Mouse (Mus musculus): Measurements from ENCODE around the gene Sbk1. TPM values are rescaled to one million over a fixed set of nuclear protein-coding genes. Genes with fewer than 3 reads are reported as not detected.

Sbk1 gene
- 111 and 117 TPM in 2 replicates for polyA plus RNA-seq (2014; fragmentation: Nextera tagmentation; extraction: Ambion mirVana)

- H3K4me2 ChIP-seq (ENCODE audit: low read depth, severe bottlenecking) = peak within 1 kb of the TSS; percentile 90
- H3K36me3 ChIP-seq (ENCODE audit: control insufficient read depth, insufficient read depth, low read length) = no peaks in the 10 kb centered on the region; the same call in 1 of the 2 replicates
- DNase-seq (ENCODE audit: low spot score) = peak; percentile 94
- peak within 1 kb of the TSS; percentile 95 for H3K4me3 ChIP-seq (ENCODE audit: low read depth, low read length)
- peaks cover 24% of the 10 kb centered on the region for H3K4me1 ChIP-seq (ENCODE audit: control insufficient read depth, insufficient read depth, low read length)
- WGBS = under 1% methylated on average over 77 of the region's 85 CpGs
- peak within 1 kb of the TSS; percentile 95 for H3K27ac ChIP-seq (replicated peaks; ENCODE audit: low read depth, low read length)
- H3K27me3 ChIP-seq (ENCODE audit: control insufficient read depth, insufficient read depth, low read length) = no peaks in the 10 kb centered on the region
- H3K9ac ChIP-seq (ENCODE audit: low read length) = peak within 1 kb of the TSS; percentile 99
- ATAC-seq (ENCODE audit: insufficient number of reproducible peaks, low FRiP score, low TSS enrichment, low read depth) = peak; percentile 93
- H3K9me3 ChIP-seq (ENCODE audit: control insufficient read depth, low read length) = no peaks in the 10 kb centered on the region
Observed at GRCm38 (mm10) chr7:126271712-126272683, at the start of gene Sbk1. TSS of gene Sbk1 (plus strand) at chr7:126272619.

DNA sequence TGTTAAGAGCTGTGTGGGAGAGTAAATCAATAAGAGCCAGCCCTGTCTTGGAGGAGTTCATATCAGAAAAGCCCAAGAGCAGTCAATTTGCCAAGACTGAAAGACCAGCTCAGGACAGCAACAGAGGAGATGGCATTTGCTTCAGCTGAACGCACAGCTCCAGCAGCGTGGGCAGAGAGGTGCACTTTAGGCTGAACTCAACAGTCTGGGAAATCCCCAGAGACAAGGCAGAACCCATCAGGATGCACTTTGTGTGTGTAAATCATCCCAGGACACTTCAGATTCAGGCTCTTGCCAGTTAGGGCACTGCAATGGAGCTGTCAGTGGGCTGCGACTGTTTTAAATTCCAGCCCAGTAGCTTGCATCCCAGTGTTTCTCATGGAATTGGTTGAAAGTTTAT, 49.7 kb upstream of the Sbk1 start:
- ATAC-seq (ENCODE audit: insufficient number of reproducible peaks, low FRiP score, low TSS enrichment, low read depth) = no peak
- Histone ChIP-seq H3K36me3 (ENCODE audit: control insufficient read depth, insufficient read depth, low read length) (no peaks in the 10 kb centered on the region), H3K27me3 (ENCODE audit: control insufficient read depth, insufficient read depth, low read length) (no peaks in the 10 kb centered on the region), H3K9ac (ENCODE audit: low read length) (no peak overlapping the region), H3K4me3 (ENCODE audit: low read depth, low read length) (no peak overlapping the region), H3K27ac (replicated peaks; ENCODE audit: low read depth, low read length) (no peak overlapping the region), H3K9me3 (ENCODE audit: control insufficient read depth, low read length) (no peaks in the 10 kb centered on the region), H3K4me1 (ENCODE audit: control insufficient read depth, insufficient read depth, low read length) (no peaks in the 10 kb centered on the region), H3K4me2 (ENCODE audit: low read depth, severe bottlenecking) (no peak overlapping the region)
- 53% methylated on average over 3 of the region's 3 CpGs for WGBS
- no peak for DNase-seq (ENCODE audit: low spot score)

DNA sequence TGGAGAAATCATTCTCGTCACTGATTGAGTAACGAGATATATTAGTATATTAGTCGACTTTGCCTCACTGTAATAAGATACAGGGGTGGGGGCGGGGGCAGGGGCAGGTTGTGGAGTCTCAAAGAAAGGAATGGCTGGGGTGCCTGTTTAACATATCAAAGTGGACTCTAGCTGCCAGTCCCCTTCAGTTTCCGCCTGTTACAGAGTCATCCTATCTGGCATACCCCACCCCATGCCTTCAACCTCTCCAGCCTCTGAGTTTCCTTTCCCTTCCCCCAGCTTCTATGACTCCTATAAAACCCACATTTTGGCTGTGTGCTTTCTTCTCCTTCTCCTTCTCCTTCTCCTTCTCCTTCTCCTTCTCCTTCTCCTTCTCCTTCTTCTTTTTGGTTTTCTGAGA, 46.3 kb upstream of the Sbk1 start:
- Histone ChIP-seq H3K27ac (replicated peaks; ENCODE audit: low read depth, low read length) (no peak overlapping the region), H3K4me1 (ENCODE audit: control insufficient read depth, insufficient read depth, low read length) (no peaks in the 10 kb centered on the region)
- WGBS = 28% methylated on average over 5 of the region's 5 CpGs

GRCm38 (mm10) chr7:126230357-126231148, 41.9 kb upstream of the Sbk1 start:
- H3K27ac ChIP-seq (replicated peaks; ENCODE audit: low read depth, low read length) = no peak overlapping the region
- 56% methylated on average over 8 of the region's 8 CpGs for WGBS
- no peak overlapping the region for H3K4me3 ChIP-seq (ENCODE audit: low read depth, low read length)
- H3K9ac ChIP-seq (ENCODE audit: low read length) = no peak overlapping the region
- DNase-seq (ENCODE audit: low spot score) (no peak), ATAC-seq (ENCODE audit: insufficient number of reproducible peaks, low FRiP score, low TSS enrichment, low read depth) (no peak)
- H3K9me3 ChIP-seq (ENCODE audit: control insufficient read depth, low read length) = no peaks in the 10 kb centered on the region
- no peak overlapping the region for H3K4me2 ChIP-seq (ENCODE audit: low read depth, severe bottlenecking)
- H3K36me3 ChIP-seq (ENCODE audit: control insufficient read depth, insufficient read depth, low read length) = no peaks in the 10 kb centered on the region
- no peaks in the 10 kb centered on the region for H3K4me1 ChIP-seq (ENCODE audit: control insufficient read depth, insufficient read depth, low read length)
- H3K27me3 ChIP-seq (ENCODE audit: control insufficient read depth, insufficient read depth, low read length) = no peaks in the 10 kb centered on the region

More for the DNA sequence above, 46.3 kb upstream of the Sbk1 start:
- H3K36me3 ChIP-seq (ENCODE audit: control insufficient read depth, insufficient read depth, low read length) = no peaks in the 10 kb centered on the region
- no peak overlapping the region for H3K9ac ChIP-seq (ENCODE audit: low read length)
- ATAC-seq (ENCODE audit: insufficient number of reproducible peaks, low FRiP score, low TSS enrichment, low read depth) (no peak), DNase-seq (ENCODE audit: low spot score) (no peak)
- no peak overlapping the region for H3K4me2 ChIP-seq (ENCODE audit: low read depth, severe bottlenecking)
- H3K27me3 ChIP-seq (ENCODE audit: control insufficient read depth, insufficient read depth, low read length) = no peaks in the 10 kb centered on the region
- H3K4me3 ChIP-seq (ENCODE audit: low read depth, low read length) = no peak overlapping the region
- H3K9me3 ChIP-seq (ENCODE audit: control insufficient read depth, low read length) = no peaks in the 10 kb centered on the region

- ATAC-seq (ENCODE audit: insufficient number of reproducible peaks, low FRiP score, low TSS enrichment, low read depth) = no peak
- Histone ChIP-seq H3K36me3 (ENCODE audit: control insufficient read depth, insufficient read depth, low read length) (no peaks in the 10 kb centered on the region), H3K27ac (replicated peaks; ENCODE audit: low read depth, low read length) (no peak overlapping the region), H3K4me3 (ENCODE audit: low read depth, low read length) (no peak overlapping the region), H3K4me1 (ENCODE audit: control insufficient read depth, insufficient read depth, low read length) (no peaks in the 10 kb centered on the region), H3K27me3 (ENCODE audit: control insufficient read depth, insufficient read depth, low read length) (no peaks in the 10 kb centered on the region), H3K9me3 (ENCODE audit: control insufficient read depth, low read length) (no peaks in the 10 kb centered on the region), H3K4me2 (ENCODE audit: low read depth, severe bottlenecking) (no peak overlapping the region), H3K9ac (ENCODE audit: low read length) (no peak overlapping the region)
- no peak for DNase-seq (ENCODE audit: low spot score)
- WGBS = 67% methylated on average over 7 of the region's 8 CpGs
Observed at GRCm38 (mm10) chr7:126232345-126233071, 39.9 kb upstream of the Sbk1 start.

- Histone ChIP-seq H3K4me3 (ENCODE audit: low read depth, low read length) (no peak overlapping the region), H3K9ac (ENCODE audit: low read length) (no peak overlapping the region), H3K4me1 (ENCODE audit: control insufficient read depth, insufficient read depth, low read length) (no peaks in the 10 kb centered on the region), H3K36me3 (ENCODE audit: control insufficient read depth, insufficient read depth, low read length) (no peaks in the 10 kb centered on the region), H3K4me2 (ENCODE audit: low read depth, severe bottlenecking) (no peak overlapping the region), H3K27me3 (ENCODE audit: control insufficient read depth, insufficient read depth, low read length) (no peaks in the 10 kb centered on the region), H3K27ac (replicated peaks; ENCODE audit: low read depth, low read length) (no peak overlapping the region), H3K9me3 (ENCODE audit: control insufficient read depth, low read length) (no peaks in the 10 kb centered on the region)
- ATAC-seq (ENCODE audit: insufficient number of reproducible peaks, low FRiP score, low TSS enrichment, low read depth) = no peak
- DNase-seq (ENCODE audit: low spot score) = no peak
- 88% methylated on average over 3 of the region's 3 CpGs for WGBS
Observed at GRCm38 (mm10) chr7:126234611-126235010, 37.8 kb upstream of the Sbk1 start.

- Histone ChIP-seq H3K4me3 (ENCODE audit: low read depth, low read length) (no peak overlapping the region), H3K4me2 (ENCODE audit: low read depth, severe bottlenecking) (no peak overlapping the region), H3K27me3 (ENCODE audit: control insufficient read depth, insufficient read depth, low read length) (no peaks in the 10 kb centered on the region), H3K36me3 (ENCODE audit: control insufficient read depth, insufficient read depth, low read length) (no peaks in the 10 kb centered on the region), H3K9ac (ENCODE audit: low read length) (no peak overlapping the region), H3K4me1 (ENCODE audit: control insufficient read depth, insufficient read depth, low read length) (no peaks in the 10 kb centered on the region), H3K27ac (replicated peaks; ENCODE audit: low read depth, low read length) (no peak overlapping the region), H3K9me3 (ENCODE audit: control insufficient read depth, low read length) (no peaks in the 10 kb centered on the region)
- no peak for ATAC-seq (ENCODE audit: insufficient number of reproducible peaks, low FRiP score, low TSS enrichment, low read depth)
- no peak for DNase-seq (ENCODE audit: low spot score)
- WGBS = 69% methylated on average over 11 of the region's 11 CpGs
Observed at GRCm38 (mm10) chr7:126236083-126236793, 36.2 kb upstream of the Sbk1 start.

All from limb, embryonic 11.5 days (tissue).